12 mouse cellular contexts compared by ENCODE assay signal in the genomic region with DNA sequence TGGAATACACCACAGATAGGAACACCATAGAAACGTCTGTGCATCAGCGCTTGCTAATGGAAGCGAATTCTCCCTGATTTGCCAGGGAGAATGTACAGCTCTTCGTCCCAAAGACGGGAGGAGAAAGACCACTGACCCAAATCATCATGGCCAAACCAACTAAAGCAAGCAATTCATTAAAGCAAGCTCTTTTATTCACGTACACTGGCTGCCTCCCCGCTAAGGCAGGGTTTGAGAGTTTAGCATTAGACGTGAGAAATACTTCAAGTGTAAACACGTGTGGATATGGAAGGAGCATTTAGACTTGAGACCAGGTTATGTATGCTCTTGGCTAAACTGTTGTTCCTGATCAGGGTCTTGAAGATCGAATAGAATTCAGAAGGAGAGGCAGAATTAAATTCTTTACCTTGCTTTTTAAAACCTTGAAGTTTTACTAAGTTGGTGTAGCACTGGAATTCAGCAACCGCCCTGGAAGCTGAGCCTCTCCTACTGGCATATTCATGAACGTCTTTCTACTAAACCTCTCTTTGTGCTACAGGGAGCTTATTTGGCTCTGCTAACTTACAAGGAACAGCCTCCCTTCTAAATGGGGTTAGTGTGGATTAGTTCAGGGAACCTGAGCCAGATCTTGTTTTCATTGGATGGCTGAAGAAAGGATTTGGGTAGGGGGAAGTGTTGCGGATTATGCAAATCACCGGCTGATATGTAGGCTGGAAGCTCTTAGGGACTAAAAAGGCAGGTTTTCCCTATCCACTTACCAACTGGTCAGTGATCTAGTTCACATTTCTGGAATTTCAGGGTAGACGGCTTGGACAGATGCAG.
DNase-seq lines count a peak whose midpoint lies in the region; ATAC-seq and TF ChIP-seq lines count a peak whose summit lies in the region.
"Had no signal": no experiment of that assay in that cellular context is flagged by ENCODE, and none has a peak within 500 bp of the region (broad histone marks: within the 10 kb centered on the region; RNA-seq: fewer than 3 reads in every experiment).

No protein-coding gene starts in this region.

- no peak overlapping the region for H3K4me2 ChIP-seq in embryonic facial prominence, embryonic 13.5 days
- no peak overlapping the region for H3K4me2 ChIP-seq in hindbrain, embryonic 14.5 days (replicated peaks)
- H3K4me2 ChIP-seq in midbrain, embryonic 16.5 days (ENCODE audit: low read length), result no peak overlapping the region
- H3K4me2 ChIP-seq in intestine, postnatal 0 days (replicated peaks; ENCODE audit: low read depth), result no peak overlapping the region
- H3K4me2 ChIP-seq: embryonic facial prominence, embryonic 12.5 days; heart, embryonic 13.5 days had no signal

- H3K27ac ChIP-seq in cortical plate, adult 2 months (ENCODE audit: insufficient read depth, low read length), result peak overlapping the region; percentile 37; the same call in 1 of the 2 replicates
- H3K27ac ChIP-seq in embryonic facial prominence, embryonic 13.5 days, result peak overlapping the region; percentile 5; the same call in 1 of the 2 replicates
- peak overlapping the region; percentile 38 for H3K27ac ChIP-seq in hindbrain, embryonic 14.5 days
- H3K27ac ChIP-seq in midbrain, embryonic 16.5 days (ENCODE audit: low read length), result peak overlapping the region; percentile 63
- H3K27ac ChIP-seq in intestine, postnatal 0 days (ENCODE audit: low read depth, low read length), result no peak overlapping the region
- H3K27ac ChIP-seq: heart, embryonic 13.5 days had no signal

- no peak for TF ChIP-seq POLR2A in cortical plate, adult 2 months (IDR thresholded peaks at IDR 0.05; ENCODE audit: extremely low read depth, insufficient read depth, low read length)

- DNase-seq in hindbrain, embryonic 14.5 days (ENCODE audit: low spot score), result no peak
- no peak for DNase-seq in adrenal gland, adult (ENCODE audit: inconsistent age in 2 of 2, low spot score in 1 of 2)
- DNase-seq in thymus, postnatal 0 days (ENCODE audit: low spot score), result no peak
- DNase-seq: kidney, postnatal 4 days; lung, adult 2 months had no signal

- H3K4me3 ChIP-seq in cortical plate, adult 2 months (ENCODE audit: insufficient read depth, low read length), result no peak overlapping the region
- H3K4me3 ChIP-seq in embryonic facial prominence, embryonic 13.5 days, result no peak overlapping the region
- H3K4me3 ChIP-seq in hindbrain, embryonic 14.5 days (replicated peaks; ENCODE audit: low read length), result no peak overlapping the region
- H3K4me3 ChIP-seq in midbrain, embryonic 16.5 days (ENCODE audit: low read depth, low read length), result no peak overlapping the region
- no peak overlapping the region for H3K4me3 ChIP-seq in intestine, postnatal 0 days (ENCODE audit: low read depth, low read length)
- H3K4me3 ChIP-seq: embryonic facial prominence, embryonic 12.5 days; heart, embryonic 13.5 days had no signal

- no peak for TF ChIP-seq CTCF in cortical plate, adult 2 months (IDR thresholded peaks at IDR 0.05; ENCODE audit: extremely low read depth, insufficient read depth, low read length)
- TF ChIP-seq CTCF in intestine, postnatal 0 days (IDR thresholded peaks at IDR 0.05; ENCODE audit: low read depth), result no peak

- H3K9ac ChIP-seq in embryonic facial prominence, embryonic 13.5 days, result no peak overlapping the region
- no peak overlapping the region for H3K9ac ChIP-seq in hindbrain, embryonic 14.5 days
- H3K9ac ChIP-seq in midbrain, embryonic 16.5 days (ENCODE audit: low read depth, low read length), result no peak overlapping the region
- no peak overlapping the region for H3K9ac ChIP-seq in intestine, postnatal 0 days (ENCODE audit: low read depth, low read length)
- H3K9ac ChIP-seq: embryonic facial prominence, embryonic 12.5 days; heart, embryonic 13.5 days had no signal

- no peak for ATAC-seq in embryonic facial prominence, embryonic 13.5 days (ENCODE audit: insufficient number of reproducible peaks, insufficient read depth, low FRiP score, low TSS enrichment, low read depth)
- ATAC-seq in hindbrain, embryonic 14.5 days (ENCODE audit: low FRiP score), result no peak
- peak; percentile 71 for ATAC-seq in midbrain, embryonic 16.5 days
- ATAC-seq in intestine, postnatal 0 days, result no peak
- ATAC-seq: inflammation-experienced regulatory T-cells, adult 6 months had no signal

- 42% methylated on average over 15 of the region's 15 CpGs for WGBS in embryonic facial prominence, embryonic 13.5 days
- 43% methylated on average over 15 of the region's 15 CpGs for whole genome bisulfite sequencing in hindbrain, embryonic 14.5 days
- WGBS in midbrain, embryonic 16.5 days, result 14% methylated on average over 15 of the region's 15 CpGs
- 71% methylated on average over 15 of the region's 15 CpGs for WGBS in intestine, postnatal 0 days

- H3K27me3 ChIP-seq in embryonic facial prominence, embryonic 13.5 days, result no peaks in the 10 kb centered on the region
- H3K27me3 ChIP-seq in hindbrain, embryonic 14.5 days (ENCODE audit: control insufficient read depth, insufficient read depth, low read length), result no peaks in the 10 kb centered on the region
- H3K27me3 ChIP-seq in midbrain, embryonic 16.5 days (ENCODE audit: control insufficient read depth, insufficient read depth, low read depth, low read length), result no peaks in the 10 kb centered on the region
- no peaks in the 10 kb centered on the region for H3K27me3 ChIP-seq in intestine, postnatal 0 days (replicated peaks; ENCODE audit: control insufficient read depth, insufficient read depth, low read length)
- H3K27me3 ChIP-seq: embryonic facial prominence, embryonic 12.5 days; heart, embryonic 13.5 days had no signal

- no peaks in the 10 kb centered on the region for H3K9me3 ChIP-seq in embryonic facial prominence, embryonic 13.5 days
- H3K9me3 ChIP-seq in hindbrain, embryonic 14.5 days (ENCODE audit: control insufficient read depth, low read length), result no peaks in the 10 kb centered on the region
- no peaks in the 10 kb centered on the region for H3K9me3 ChIP-seq in midbrain, embryonic 16.5 days (replicated peaks; ENCODE audit: control insufficient read depth, low read length, poor library complexity, severe bottlenecking)
- no peaks in the 10 kb centered on the region for H3K9me3 ChIP-seq in intestine, postnatal 0 days (ENCODE audit: control insufficient read depth)
- H3K9me3 ChIP-seq: embryonic facial prominence, embryonic 12.5 days; heart, embryonic 13.5 days had no signal

- no peaks in the 10 kb centered on the region for H3K36me3 ChIP-seq in embryonic facial prominence, embryonic 13.5 days
- H3K36me3 ChIP-seq in hindbrain, embryonic 14.5 days (replicated peaks; ENCODE audit: control insufficient read depth, insufficient read depth), result no peaks in the 10 kb centered on the region
- no peaks in the 10 kb centered on the region for H3K36me3 ChIP-seq in midbrain, embryonic 16.5 days (ENCODE audit: control insufficient read depth, insufficient read depth, low read length)
- no peaks in the 10 kb centered on the region for H3K36me3 ChIP-seq in intestine, postnatal 0 days (ENCODE audit: control insufficient read depth, insufficient read depth)
- H3K36me3 ChIP-seq: embryonic facial prominence, embryonic 12.5 days; heart, embryonic 13.5 days had no signal

- no peaks in the 10 kb centered on the region; the same call in 1 of the 2 replicates for H3K4me1 ChIP-seq in cortical plate, adult 2 months (ENCODE audit: control insufficient read depth, insufficient read depth, low read length)
- peaks cover 8% of the 10 kb centered on the region for H3K4me1 ChIP-seq in embryonic facial prominence, embryonic 13.5 days
- H3K4me1 ChIP-seq in hindbrain, embryonic 14.5 days (replicated peaks; ENCODE audit: control insufficient read depth, insufficient read depth, low read length), result no peaks in the 10 kb centered on the region
- peaks cover 5% of the 10 kb centered on the region; the same call in 1 of the 2 replicates for H3K4me1 ChIP-seq in midbrain, embryonic 16.5 days (ENCODE audit: control insufficient read depth, insufficient read depth, low read length)
- no peaks in the 10 kb centered on the region for H3K4me1 ChIP-seq in intestine, postnatal 0 days (replicated peaks; ENCODE audit: control insufficient read depth, insufficient read depth, low read length)
- H3K4me1 ChIP-seq: embryonic facial prominence, embryonic 12.5 days had no signal
